Mouse (Mus musculus) lung, postnatal 0 days (tissue): ENCODE data around the gene Csad. TPM values are rescaled to one million over a fixed set of nuclear protein-coding genes. Genes with fewer than 3 reads are reported as not detected.
A peak's percentile ranks its signal among the peaks of the same experiment; 100 is the strongest.
"Not testable (repeated sequence)": the region's sequence is repeated elsewhere in the genome, so short reads cannot be mapped to it uniquely, and the experiment has no call there.

Experiments used
- ATAC-seq: fragments of 200-750 bp; cut with Nextera tagmentation; 2 replicates; pipeline ENCODE4 v1.8.0; 2017; ENCODE audit warnings: moderate library complexity
- DNase-seq: peaks from one replicate; pipeline ENCODE4 v3.0.0-alpha.2; 2016; ENCODE audit warnings: low spot score
- H3K27ac ChIP-seq: fragments of 300-500 bp; sonication (generic); 2 replicates; pipeline ENCODE4 v1.5.1; 2014; ENCODE audit warnings: antibody characterized with exemption, mild to moderate bottlenecking, low read length, mixed read lengths
- H3K27me3 ChIP-seq: fragments of 300-500 bp; sonication (generic); replicated peaks from 2 replicates; pipeline ENCODE4 v1.6.1; 2014; ENCODE audit warnings: low read length, mixed read lengths; ENCODE audit not compliant: insufficient read depth
- H3K36me3 ChIP-seq: fragments of 300-500 bp; sonication (generic); 2 replicates; pipeline ENCODE4 v1.6.1; 2014; ENCODE audit warnings: low read length, mixed read lengths; ENCODE audit not compliant: insufficient read depth
- H3K4me1 ChIP-seq: fragments of 300-500 bp; sonication (generic); 2 replicates; pipeline ENCODE4 v1.6.1; 2014; ENCODE audit warnings: antibody characterized with exemption, low read depth, low read length, mixed read lengths; ENCODE audit not compliant: insufficient read depth
- H3K4me2 ChIP-seq: fragments of 300-500 bp; sonication (generic); replicated peaks from 2 replicates; pipeline ENCODE4 v1.6.1; 2014; ENCODE audit warnings: low read depth, mild to moderate bottlenecking, low read length, moderate library complexity, mixed read lengths
- H3K4me3 ChIP-seq: fragments of 300-500 bp; sonication (generic); 2 replicates; pipeline ENCODE4 v1.5.1; 2014; ENCODE audit warnings: low read depth, low read length
- H3K9ac ChIP-seq: fragments of 300-500 bp; sonication (generic); replicated peaks from 2 replicates; pipeline ENCODE4 v1.6.1; 2014; ENCODE audit warnings: low read depth, mild to moderate bottlenecking
- H3K9me3 ChIP-seq: fragments of 300-500 bp; sonication (generic); 2 replicates; pipeline ENCODE4 v1.6.1; 2016; ENCODE audit warnings: low read length, mixed read lengths
- CTCF ChIP-seq: IDR thresholded peaks from 2 replicates; pipeline ENCODE4 v1.5.1; 2016; ENCODE audit warnings: antibody characterized with exemption, mild to moderate bottlenecking
- EP300 ChIP-seq: IDR thresholded peaks from 2 replicates; pipeline ENCODE4 v1.6.1; 2016; ENCODE audit warnings: antibody characterized with exemption, mild to moderate bottlenecking, control low read depth
- WGBS: fragments of 180-500 bp; shearing (Covaris S2); extraction: QIAGEN DNeasy Blood & Tissue Kit; methylation state at CpG from one replicate; pipeline ENCODE4 v1.1.7; 2014; 5-methylcytosine and 5-hydroxymethylcytosine counted together
- polyA plus RNA-seq: library from polyadenylated mRNA; unstranded; fragments of >200 nt; fragmentation: Nextera tagmentation; extraction: Ambion mirVana; gene quantifications from 2 replicates; pipeline ENCODE4 v1.2.1, GENCODE M21; 2015

Csad gene
- polyA plus RNA-seq, 1 experiment from 2014 or later, result 71.0 TPM

GRCm38 (mm10) chr15:102165468-102166100 is 38.9 kb downstream of the Csad start:
- ATAC-seq, result no peak

GRCm38 (mm10) chr15:102163900-102164693 is 40.4 kb downstream of the Csad start:
- ATAC-seq, result no peak
- no peaks in the 10 kb centered on the region for H3K9me3 ChIP-seq
- no peak overlapping the region for H3K27ac ChIP-seq
- H3K9ac ChIP-seq, result no peak overlapping the region
- H3K36me3 ChIP-seq, result no peaks in the 10 kb centered on the region
- TF ChIP-seq EP300, result no peak
- no peak for TF ChIP-seq CTCF
- H3K4me1 ChIP-seq, result peaks cover 4% of the 10 kb centered on the region
- DNase-seq, result no peak
- H3K27me3 ChIP-seq, result no peaks in the 10 kb centered on the region
- H3K4me3 ChIP-seq, result no peak overlapping the region
- 47% methylated on average over 3 of the region's 3 CpGs for WGBS
- H3K4me2 ChIP-seq, result no peak overlapping the region

More at GRCm38 (mm10) chr15:102165468-102166100, 38.9 kb downstream of the Csad start:
- no peak for DNase-seq
- Histone ChIP-seq H3K27ac (no peak overlapping the region), H3K4me1 (peaks cover 4% of the 10 kb centered on the region), H3K36me3 (no peaks in the 10 kb centered on the region), H3K27me3 (no peaks in the 10 kb centered on the region), H3K9me3 (no peaks in the 10 kb centered on the region), H3K4me2 (no peak overlapping the region), H3K4me3 (no peak overlapping the region), H3K9ac (no peak overlapping the region)
- TF ChIP-seq EP300, result no peak
- no peak for TF ChIP-seq CTCF
- WGBS, result 34% methylated on average over 6 of the region's 6 CpGs

- Histone ChIP-seq H3K4me2 (no peak overlapping the region), H3K9ac (no peak overlapping the region), H3K4me1 (no peaks in the 10 kb centered on the region), H3K36me3 (no peaks in the 10 kb centered on the region), H3K9me3 (no peaks in the 10 kb centered on the region), H3K27ac (no peak overlapping the region), H3K27me3 (no peaks in the 10 kb centered on the region), H3K4me3 (no peak overlapping the region)
- DNase-seq (no peak), ATAC-seq (no peak)
- WGBS, result 55% methylated on average over 27 of the region's 27 CpGs
- TF ChIP-seq EP300, result no peak
- TF ChIP-seq CTCF, result no peak
These were observed 44.0 kb downstream of the Csad start for GRCm38 (mm10) chr15:102160415-102161060.

- Histone ChIP-seq H3K36me3 (no peaks in the 10 kb centered on the region), H3K4me2 (no peak overlapping the region), H3K4me3 (no peak overlapping the region), H3K9me3 (no peaks in the 10 kb centered on the region), H3K9ac (no peak overlapping the region), H3K4me1 (no peaks in the 10 kb centered on the region), H3K27me3 (no peaks in the 10 kb centered on the region), H3K27ac (no peak overlapping the region)
- peak; percentile 48 for ATAC-seq
- DNase-seq, result no peak
- WGBS, result 41% methylated on average over 20 of the region's 20 CpGs
- TF ChIP-seq CTCF (0 out of 2 replicates have a peak, but pooled peaks have one; percentile 13), EP300 (no peak)
These were observed 47.7 kb downstream of the Csad start for GRCm38 (mm10) chr15:102156836-102157235.

- H3K4me2 ChIP-seq, DNase-seq, H3K27ac ChIP-seq, H3K9ac ChIP-seq, H3K36me3 ChIP-seq, H3K9me3 ChIP-seq, H3K27me3 ChIP-seq, ATAC-seq, H3K4me3 ChIP-seq, H3K4me1 ChIP-seq: not testable (repeated sequence)
- WGBS, result 91% methylated on average over 6 of the region's 6 CpGs
- peak; percentile 24; the same call in 1 of the 2 replicates for TF ChIP-seq CTCF
These were observed 49.5 kb downstream of the Csad start for GRCm38 (mm10) chr15:102155006-102155405.

GRCm38 (mm10) chr15:102152646-102153045 is 51.9 kb downstream of the Csad start:
- WGBS, result 54% methylated on average over 4 of the region's 4 CpGs
- Histone ChIP-seq H3K4me1 (peaks cover 7% of the 10 kb centered on the region; the same call in 1 of the 2 replicates), H3K27ac (no peak overlapping the region), H3K4me3 (no peak overlapping the region), H3K27me3 (no peaks in the 10 kb centered on the region), H3K36me3 (no peaks in the 10 kb centered on the region), H3K9ac (no peak overlapping the region), H3K4me2 (no peak overlapping the region), H3K9me3 (no peaks in the 10 kb centered on the region)
- TF ChIP-seq CTCF, result no peak
- no peak for TF ChIP-seq EP300
- ATAC-seq (no peak), DNase-seq (no peak)
